Mouse (Mus musculus) heart, adult 9 months (tissue): ENCODE results near the gene Akna.

Source experiments
- DNase-seq, 2 experiments: peaks; one replicate each; pipeline ENCODE4 v3.0.0; 2022; ENCODE audit warnings: low spot score in 2 of 2

The Akna gene

GRCm38 (mm10) chr4:63323275-63323815, 79.8 kb downstream of the Akna start:
- no peak for DNase-seq

- peak in 1 of 2 experiments; percentile 41 for DNase-seq
Observed at GRCm38 (mm10) chr4:63319566-63319965, 83.6 kb downstream of the Akna start.
